Mouse (Mus musculus) cerebellum, adult 2 months (tissue): ENCODE measurements at regions not wholly inside any gene's neighbourhood (a gene's known extent, or its start where the extent isn't known, plus 50 kb on each side); places are given as distances from the start of the nearest gene placed in this dataset.

ENCODE experiments used
- DNase-seq, 2 experiments: peaks; one replicate each; pipeline ENCODE4 v3.0.0; 2021
- H3K27ac ChIP-seq: fragments of 200-500 bp; 2 replicates; pipeline ENCODE4 v1.5.1; 2012; ENCODE audit warnings: low read length, control low read depth, inconsistent platforms; ENCODE audit not compliant: insufficient read depth
- H3K27me3 ChIP-seq: fragments of 200-500 bp; 2 replicates; pipeline ENCODE4 v1.6.1; 2012; ENCODE audit warnings: inconsistent platforms, mild to moderate bottlenecking, low read length, moderate library complexity; ENCODE audit not compliant: control insufficient read depth, insufficient read depth
- H3K4me1 ChIP-seq: fragments of 200-500 bp; 2 replicates; pipeline ENCODE4 v1.6.1; 2011; ENCODE audit warnings: low read length; ENCODE audit not compliant: control insufficient read depth, insufficient read depth
- H3K4me3 ChIP-seq: fragments of 200-500 bp; replicated peaks from 2 replicates; pipeline ENCODE3; 2011; ENCODE audit warnings: mild to moderate bottlenecking, low read depth, low read length, control low read depth; ENCODE audit not compliant: insufficient read depth
- CTCF ChIP-seq: fragments of 200-500 bp; IDR thresholded peaks from 2 replicates; pipeline ENCODE4 v1.5.1; 2011; ENCODE audit warnings: low read depth, mild to moderate bottlenecking, control low read depth, low read length, moderate library complexity, borderline replicate concordance; ENCODE audit not compliant: insufficient read depth
- POLR2A ChIP-seq: fragments of 200-500 bp; IDR thresholded peaks from 2 replicates; pipeline ENCODE4 v1.6.1; 2011; ENCODE audit warnings: low read length, control low read depth, borderline replicate concordance; ENCODE audit not compliant: insufficient read depth
- WGBS: fragments of 180-500 bp; shearing (Covaris S2); methylation state at CpG from one replicate; pipeline ENCODE4 v1.1.7; 2018; 5-methylcytosine and 5-hydroxymethylcytosine counted together

DNA sequence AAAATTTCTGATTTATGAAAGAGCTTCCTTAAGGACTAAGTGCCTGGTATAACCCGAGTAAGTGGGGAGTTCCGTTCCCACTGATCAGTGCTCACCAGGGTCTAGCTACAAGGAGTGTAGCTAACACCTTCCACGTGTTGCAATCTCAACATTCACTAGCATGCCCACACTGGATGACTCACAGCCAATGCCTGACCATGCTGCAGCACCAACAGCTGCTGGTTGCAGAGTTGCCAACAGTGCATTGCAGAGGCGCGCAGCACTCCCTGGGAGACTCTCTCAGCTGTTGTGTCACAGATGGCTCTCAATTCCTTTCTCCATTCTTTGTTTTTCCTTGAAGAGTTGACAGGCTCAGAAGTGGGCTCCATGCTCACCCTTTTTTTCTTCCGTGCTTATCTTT, 787.5 kb upstream of the Tenm3 start:
- Histone ChIP-seq H3K4me1 (no peaks in the 10 kb centered on the region), H3K4me3 (no peak overlapping the region), H3K27ac (no peak overlapping the region), H3K27me3 (no peaks in the 10 kb centered on the region)
- WGBS: 29% methylated on average over 6 of the region's 6 CpGs
- TF ChIP-seq POLR2A (no peak), CTCF (no peak)
- DNase-seq: no peak

- Histone ChIP-seq H3K27me3 (no peaks in the 10 kb centered on the region), H3K4me1 (no peaks in the 10 kb centered on the region), H3K4me3 (no peak overlapping the region), H3K27ac (no peak overlapping the region)
- 22% methylated on average over 10 of the region's 10 CpGs for WGBS
- no peak for DNase-seq
- TF ChIP-seq CTCF (no peak), POLR2A (no peak)
Measured at GRCm38 (mm10) chr8:49627966-49628495, 784.3 kb upstream of the Tenm3 start.

- 5% methylated on average over 2 of the region's 2 CpGs for WGBS
- no peaks in the 10 kb centered on the region for H3K4me1 ChIP-seq
- DNase-seq: peak; percentile 6 to 38
- no peaks in the 10 kb centered on the region for H3K27me3 ChIP-seq
- no peak for TF ChIP-seq POLR2A
- no peak for TF ChIP-seq CTCF
- no peak overlapping the region for H3K4me3 ChIP-seq
- no peak overlapping the region for H3K27ac ChIP-seq
Measured at GRCm38 (mm10) chr8:49595501-49595900, 751.8 kb upstream of the Tenm3 start.

- Histone ChIP-seq H3K4me3 (no peak overlapping the region), H3K4me1 (no peaks in the 10 kb centered on the region), H3K27me3 (no peaks in the 10 kb centered on the region), H3K27ac (no peak overlapping the region)
- WGBS: 22% methylated on average over 3 of the region's 3 CpGs
- TF ChIP-seq CTCF (no peak), POLR2A (no peak)
- no peak for DNase-seq
Measured at GRCm38 (mm10) chr8:49567423-49567822, 723.7 kb upstream of the Tenm3 start.

- Histone ChIP-seq H3K27ac (no peak overlapping the region), H3K4me1 (no peaks in the 10 kb centered on the region), H3K4me3 (no peak overlapping the region), H3K27me3 (no peaks in the 10 kb centered on the region)
- no peak for DNase-seq
- 63% methylated on average over 5 of the region's 5 CpGs for WGBS
- TF ChIP-seq CTCF (no peak), POLR2A (no peak)
Measured at GRCm38 (mm10) chr8:49563499-49564279, 719.9 kb upstream of the Tenm3 start.

DNA sequence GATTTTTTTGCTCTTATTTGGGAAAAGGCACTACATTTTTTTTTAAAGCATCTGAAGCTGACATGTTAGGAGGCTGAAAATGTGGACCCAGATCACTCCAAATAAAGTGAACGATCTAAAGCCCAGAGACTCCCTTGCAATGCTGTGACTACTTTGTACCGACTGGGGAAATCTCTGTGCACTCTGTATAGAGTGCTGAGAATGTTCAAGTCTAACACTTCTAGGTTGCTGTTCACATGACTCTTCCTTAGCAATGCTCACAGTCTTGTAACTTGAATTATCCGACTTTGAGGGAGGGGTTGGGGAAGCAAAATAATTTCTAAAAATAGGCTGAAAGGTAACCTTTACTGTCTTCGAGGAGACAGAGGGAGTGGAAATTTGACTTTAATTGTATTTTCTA, 719.2 kb upstream of the Tenm3 start:
- DNase-seq: no peak
- H3K27ac ChIP-seq: no peak overlapping the region
- H3K27me3 ChIP-seq: no peaks in the 10 kb centered on the region
- no peaks in the 10 kb centered on the region for H3K4me1 ChIP-seq
- no peak overlapping the region for H3K4me3 ChIP-seq
- WGBS: 84% methylated on average over 4 of the region's 4 CpGs
- no peak for TF ChIP-seq CTCF

- no peak overlapping the region for H3K27ac ChIP-seq
- TF ChIP-seq CTCF: no peak
- TF ChIP-seq POLR2A: no peak
- 72% methylated on average over 7 of the region's 7 CpGs for WGBS
- no peak overlapping the region for H3K4me3 ChIP-seq
- DNase-seq: no peak
- H3K4me1 ChIP-seq: no peaks in the 10 kb centered on the region
- H3K27me3 ChIP-seq: no peaks in the 10 kb centered on the region
Measured at GRCm38 (mm10) chr8:49555724-49556457, 712.1 kb upstream of the Tenm3 start.

DNA sequence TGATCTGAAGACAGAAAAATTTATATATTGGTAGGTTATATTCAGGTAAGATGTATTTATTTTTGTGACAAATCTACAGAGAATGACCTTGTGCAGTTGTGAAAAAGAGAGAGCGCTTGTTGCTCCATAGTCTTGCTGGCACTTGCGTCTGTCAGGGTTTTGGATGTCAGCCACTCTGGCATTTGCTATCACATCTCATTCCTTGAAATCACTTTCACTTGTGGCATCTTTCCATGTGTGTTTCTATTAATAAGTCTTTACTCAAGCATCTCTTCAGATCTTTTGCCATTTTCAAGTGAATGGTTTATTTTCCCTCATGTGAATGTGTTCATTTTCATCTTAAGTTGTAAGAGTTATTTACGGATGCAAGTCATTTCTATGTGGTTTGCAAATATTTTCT, 709.4 kb upstream of the Tenm3 start:
- Histone ChIP-seq H3K4me1 (no peaks in the 10 kb centered on the region), H3K27ac (no peak overlapping the region), H3K27me3 (no peaks in the 10 kb centered on the region), H3K4me3 (no peak overlapping the region)
- no peak for DNase-seq
- 22% methylated on average over 3 of the region's 3 CpGs for WGBS
- TF ChIP-seq POLR2A (no peak), CTCF (no peak)
